Mouse (Mus musculus) heart, embryonic 13.5 days (tissue): Measurements from ENCODE around the gene Sppl2c. TPM values are rescaled to one million over a fixed set of nuclear protein-coding genes. Genes with fewer than 3 reads are reported as not detected.

Experiments
- ATAC-seq: fragments of 200-750 bp; cut with Nextera tagmentation; 2 replicates; pipeline ENCODE4 v1.8.0; 2017; ENCODE audit warnings: moderate TSS enrichment; ENCODE audit not compliant: insufficient number of reproducible peaks, low FRiP score, low TSS enrichment; ENCODE audit errors: extremely low read depth
- H3K27ac ChIP-seq: fragments of 300-500 bp; sonication (generic); replicated peaks from 2 replicates; pipeline ENCODE4 v1.5.1; 2015; ENCODE audit warnings: moderate library complexity, mild to moderate bottlenecking, inconsistent platforms
- H3K27me3 ChIP-seq: fragments of 300-500 bp; sonication (generic); replicated peaks from 2 replicates; pipeline ENCODE4 v1.6.1; 2015; ENCODE audit warnings: mild to moderate bottlenecking, inconsistent platforms
- H3K36me3 ChIP-seq: fragments of 300-500 bp; sonication (generic); 2 replicates; pipeline ENCODE4 v1.6.1; 2015; ENCODE audit warnings: mild to moderate bottlenecking, inconsistent platforms
- H3K4me1 ChIP-seq: fragments of 300-500 bp; sonication (generic); 2 replicates; pipeline ENCODE4 v1.6.1; 2015; ENCODE audit warnings: inconsistent platforms
- H3K4me2 ChIP-seq: fragments of 300-500 bp; sonication (generic); 2 replicates; pipeline ENCODE4 v1.6.1; 2015; ENCODE audit warnings: inconsistent platforms, mild to moderate bottlenecking, moderate library complexity
- H3K4me3 ChIP-seq: fragments of 300-500 bp; sonication (generic); 2 replicates; pipeline ENCODE4 v1.5.1; 2015; ENCODE audit warnings: moderate library complexity, mild to moderate bottlenecking, inconsistent platforms
- H3K9ac ChIP-seq: fragments of 300-500 bp; sonication (generic); 2 replicates; pipeline ENCODE4 v1.6.1; 2015; ENCODE audit warnings: inconsistent platforms, mild to moderate bottlenecking, moderate library complexity
- H3K9me3 ChIP-seq: fragments of 300-500 bp; sonication (generic); 2 replicates; pipeline ENCODE4 v1.6.1; 2016; ENCODE audit warnings: inconsistent platforms
- whole genome bisulfite sequencing: fragments of 180-500 bp; shearing (Covaris S2); methylation state at CpG from one replicate; pipeline ENCODE4 v1.1.7; 2015; ENCODE audit warnings: mixed read lengths; 5-methylcytosine and 5-hydroxymethylcytosine counted together
- polyA plus RNA-seq: library from polyadenylated mRNA; unstranded; fragments of >200 nt; fragmentation: Nextera tagmentation; extraction: Ambion mirVana; gene quantifications from 2 replicates; pipeline ENCODE4 v1.2.1, GENCODE M21; 2015

Gene Sppl2c
- not detected in 2 replicates for polyA plus RNA-seq

DNA sequence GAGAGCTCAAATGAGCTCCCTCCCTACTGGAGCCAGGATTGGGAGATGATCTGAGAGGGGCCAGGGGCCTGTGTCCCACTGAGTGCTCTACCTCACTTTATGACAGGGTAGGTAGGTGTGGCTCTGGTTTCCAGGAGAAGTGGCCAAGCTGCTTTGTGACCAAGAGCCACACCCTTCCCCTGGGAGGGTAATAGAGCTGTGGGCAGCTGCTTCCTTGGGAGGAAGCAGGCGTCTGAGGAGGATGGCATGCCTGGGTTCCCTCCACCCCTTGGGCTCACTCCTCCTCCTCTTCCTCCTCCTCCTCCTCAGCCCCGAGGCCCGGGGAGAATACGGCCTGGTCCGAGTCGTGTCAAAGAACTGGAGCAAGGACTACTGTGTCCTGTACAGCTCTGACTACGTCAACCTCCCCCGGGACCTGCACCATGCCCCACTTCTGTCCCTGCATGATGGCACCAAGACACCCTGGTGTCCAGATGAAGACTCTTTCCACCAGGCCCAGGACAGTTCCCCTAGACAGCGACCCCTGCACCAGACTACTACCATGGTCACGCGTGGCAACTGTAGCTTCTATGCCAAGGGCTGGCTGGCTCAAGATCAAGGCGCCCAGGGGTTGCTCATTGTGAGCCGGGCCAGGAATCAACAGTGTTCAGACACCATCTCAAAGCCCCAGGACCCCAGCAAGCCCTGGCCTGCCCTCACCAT, at the start of gene Sppl2c:
Sppl2c (plus strand) TSS at position 193 of the 702 bp plus-strand sequence.
- no peak within 1 kb of the TSS for H3K4me3 ChIP-seq
- no peaks in the 10 kb centered on the region for H3K4me1 ChIP-seq
- H3K9ac ChIP-seq = no peak within 1 kb of the TSS
- H3K36me3 ChIP-seq = no peaks in the 10 kb centered on the region
- no peaks in the 10 kb centered on the region for H3K27me3 ChIP-seq
- no peak within 1 kb of the TSS for H3K27ac ChIP-seq
- no peak for ATAC-seq
- no peak within 1 kb of the TSS for H3K4me2 ChIP-seq
- WGBS = 73% methylated on average over 13 of the region's 13 CpGs
- no peaks in the 10 kb centered on the region for H3K9me3 ChIP-seq

DNA sequence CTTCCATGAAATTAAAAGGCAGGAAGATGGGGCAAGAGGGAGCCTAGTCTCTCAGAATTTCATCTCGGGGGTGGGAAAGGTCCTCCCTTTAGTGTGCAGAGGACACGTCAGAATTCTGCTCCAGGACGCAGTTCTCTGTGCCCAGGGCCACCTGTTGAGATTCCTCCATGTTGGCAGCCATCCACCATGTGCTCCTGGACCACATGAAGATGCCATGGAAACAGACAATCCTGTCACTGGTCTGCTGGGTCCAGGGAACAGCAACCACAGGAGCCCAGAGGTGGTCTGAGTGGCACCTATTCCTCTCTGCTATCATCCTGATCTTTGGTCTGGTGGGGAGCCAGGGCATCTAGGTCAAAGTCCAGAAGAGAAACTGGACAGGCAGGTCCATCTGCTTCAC, 47.2 kb upstream of the Sppl2c start:
- peaks cover 88% of the 10 kb centered on the region for H3K27me3 ChIP-seq
- WGBS = 57% methylated on average over 3 of the region's 3 CpGs

DNA sequence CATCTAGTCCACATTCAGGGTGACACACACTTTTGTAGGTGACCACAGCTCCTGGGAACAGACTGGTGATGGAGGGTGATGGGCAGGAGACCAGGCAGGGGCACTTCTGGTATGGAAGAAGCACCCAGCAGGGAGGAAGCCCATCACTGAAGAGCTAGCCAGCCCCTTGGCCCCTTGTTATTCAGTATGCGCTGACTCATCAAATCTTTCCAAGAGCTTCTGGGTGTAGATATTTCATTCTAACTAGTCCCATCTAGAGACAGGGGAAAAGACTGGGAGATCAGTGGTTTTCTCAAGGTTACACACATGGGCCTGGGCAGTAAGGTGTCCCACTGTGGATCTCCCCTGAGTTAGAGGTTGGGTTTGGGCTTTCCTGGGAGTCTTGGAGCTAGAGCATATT, 41.2 kb upstream of the Sppl2c start:
- H3K27ac ChIP-seq = no peak overlapping the region
- no peak overlapping the region for H3K9ac ChIP-seq
- no peaks in the 10 kb centered on the region for H3K4me1 ChIP-seq
- no peaks in the 10 kb centered on the region for H3K9me3 ChIP-seq
- WGBS = 88% methylated on average over 1 of the region's 1 CpGs
- no peaks in the 10 kb centered on the region for H3K36me3 ChIP-seq
- H3K4me2 ChIP-seq = no peak overlapping the region
- peaks cover 53% of the 10 kb centered on the region for H3K27me3 ChIP-seq
- H3K4me3 ChIP-seq = no peak overlapping the region
- ATAC-seq = no peak

More for the DNA sequence above, 47.2 kb upstream of the Sppl2c start:
- Histone ChIP-seq H3K36me3 (no peaks in the 10 kb centered on the region), H3K4me2 (no peak overlapping the region), H3K4me1 (no peaks in the 10 kb centered on the region), H3K9me3 (no peaks in the 10 kb centered on the region), H3K27ac (no peak overlapping the region), H3K4me3 (no peak overlapping the region), H3K9ac (no peak overlapping the region)
- no peak for ATAC-seq

DNA sequence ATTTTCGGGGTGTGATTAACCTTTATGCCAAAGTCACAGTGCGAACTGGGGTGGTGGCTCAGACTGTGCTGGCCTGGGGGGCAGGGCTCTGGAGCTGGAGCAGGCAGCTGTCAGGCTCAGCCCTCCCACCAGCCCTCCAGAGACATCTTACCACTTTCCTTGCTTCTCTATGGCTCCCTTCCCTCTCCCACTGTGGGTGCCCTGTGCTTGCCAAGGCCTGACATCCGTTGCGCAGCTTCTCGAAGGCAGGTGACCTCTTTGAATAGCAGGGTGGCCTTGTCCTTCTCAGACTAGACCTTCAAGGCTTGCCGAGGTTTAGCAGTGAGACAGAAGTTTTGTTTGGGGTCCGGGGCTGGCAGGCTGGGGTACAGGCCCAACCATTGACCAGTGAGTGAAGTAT, 37.3 kb upstream of the Sppl2c start:
- H3K27ac ChIP-seq = no peak overlapping the region
- no peaks in the 10 kb centered on the region for H3K36me3 ChIP-seq
- no peaks in the 10 kb centered on the region for H3K4me1 ChIP-seq
- peaks cover 46% of the 10 kb centered on the region for H3K27me3 ChIP-seq
- H3K4me2 ChIP-seq = no peak overlapping the region
- H3K9me3 ChIP-seq = no peaks in the 10 kb centered on the region
- H3K9ac ChIP-seq = no peak overlapping the region
- no peak overlapping the region for H3K4me3 ChIP-seq
- ATAC-seq = no peak
- WGBS = 62% methylated on average over 7 of the region's 7 CpGs

DNA sequence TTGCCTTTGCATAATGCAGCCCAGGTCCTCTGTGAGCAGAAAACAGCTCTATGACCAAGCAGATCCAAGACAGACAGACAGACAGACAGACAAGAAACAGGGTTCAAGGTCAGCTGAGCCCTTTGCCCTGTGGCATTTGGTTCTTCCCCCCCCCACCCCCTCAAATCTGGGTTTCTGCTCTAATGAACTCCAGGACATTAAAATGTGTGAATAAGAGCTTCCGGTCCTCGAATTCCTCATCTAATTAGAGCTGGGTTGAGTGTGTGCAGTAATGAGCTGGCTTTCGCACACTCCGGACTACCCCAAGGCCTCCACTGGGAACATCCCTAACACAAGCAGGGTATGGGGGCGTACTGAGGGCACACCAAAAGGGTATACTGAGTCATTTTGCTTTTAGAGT, 35.2 kb upstream of the Sppl2c start:
- 75% methylated on average over 5 of the region's 5 CpGs for WGBS
- no peak overlapping the region for H3K4me2 ChIP-seq
- no peaks in the 10 kb centered on the region for H3K4me1 ChIP-seq
- H3K27me3 ChIP-seq = peaks cover 62% of the 10 kb centered on the region
- H3K27ac ChIP-seq = no peak overlapping the region
- ATAC-seq = no peak
- no peaks in the 10 kb centered on the region for H3K36me3 ChIP-seq
- no peaks in the 10 kb centered on the region for H3K9me3 ChIP-seq
- no peak overlapping the region for H3K4me3 ChIP-seq
- no peak overlapping the region for H3K9ac ChIP-seq

DNA sequence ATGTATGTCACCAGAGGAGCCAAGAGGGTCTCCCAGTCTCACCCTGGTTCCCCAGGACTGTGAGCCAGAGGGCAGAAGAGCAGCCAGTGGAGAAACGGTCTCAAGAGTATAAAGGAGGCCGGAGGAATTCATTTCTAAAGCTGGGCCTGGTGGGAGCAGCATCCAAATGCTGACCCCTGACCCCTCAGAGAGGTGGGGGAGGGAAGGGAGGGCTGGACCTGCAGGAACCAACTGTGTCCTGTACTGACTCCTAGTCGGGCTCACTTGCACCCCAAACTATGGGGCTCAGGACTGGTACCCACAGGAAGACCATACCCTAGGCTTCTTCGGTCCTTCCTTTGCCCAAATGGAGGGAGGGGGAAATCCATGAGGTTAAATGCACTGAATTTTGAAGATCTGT, 31.8 kb upstream of the Sppl2c start:
- no peak overlapping the region for H3K9ac ChIP-seq
- peaks cover 78% of the 10 kb centered on the region for H3K27me3 ChIP-seq
- no peaks in the 10 kb centered on the region for H3K9me3 ChIP-seq
- no peak for ATAC-seq
- WGBS = 63% methylated on average over 4 of the region's 4 CpGs
- no peak overlapping the region for H3K4me3 ChIP-seq
- no peak overlapping the region for H3K27ac ChIP-seq
- H3K36me3 ChIP-seq = no peaks in the 10 kb centered on the region
- peaks cover 12% of the 10 kb centered on the region for H3K4me1 ChIP-seq
- no peak overlapping the region for H3K4me2 ChIP-seq

DNA sequence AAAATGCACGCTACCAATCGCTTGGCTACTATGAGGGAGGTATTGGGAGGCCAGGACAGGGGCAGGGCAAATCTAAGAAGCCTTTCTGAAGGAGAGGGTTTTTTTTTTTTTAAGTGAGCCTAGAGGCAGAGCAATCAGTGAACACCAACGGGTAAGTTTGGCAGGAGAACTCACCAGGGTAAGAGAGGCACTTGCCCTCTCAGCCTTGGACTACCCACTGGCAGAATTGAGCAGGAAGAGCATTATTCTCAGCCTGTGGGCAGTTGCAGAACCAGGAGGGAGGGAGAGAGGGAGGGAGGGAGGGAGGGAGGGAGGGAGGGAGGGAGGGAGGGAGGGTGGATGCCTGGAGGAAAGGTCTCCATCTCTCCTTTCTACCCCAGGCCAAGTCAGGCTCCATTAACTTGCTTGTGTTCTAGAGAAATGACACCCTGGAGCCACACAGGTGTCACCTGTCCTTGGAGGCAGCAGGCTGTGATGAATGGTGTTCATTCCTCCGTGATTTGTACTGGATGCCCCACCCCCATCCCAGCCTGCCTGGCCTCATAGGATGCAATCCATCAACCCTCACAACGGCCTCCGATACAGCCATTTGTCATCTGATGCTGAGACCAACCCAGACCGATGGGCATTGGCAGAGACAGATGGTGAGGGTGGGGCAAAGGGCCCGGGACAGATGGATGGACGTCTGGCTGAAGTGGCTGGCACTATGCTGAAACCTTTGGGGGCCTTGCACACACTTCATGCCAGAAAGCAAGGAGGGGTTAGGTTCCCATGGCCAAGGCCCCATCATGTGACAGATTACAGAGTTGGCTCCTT, 31.1 kb upstream of the Sppl2c start:
- peaks cover 12% of the 10 kb centered on the region for H3K4me1 ChIP-seq
- no peaks in the 10 kb centered on the region for H3K36me3 ChIP-seq
- H3K27ac ChIP-seq = no peak overlapping the region
- no peak overlapping the region for H3K9ac ChIP-seq
- no peaks in the 10 kb centered on the region for H3K9me3 ChIP-seq
- H3K4me3 ChIP-seq = no peak overlapping the region
- H3K27me3 ChIP-seq = peaks cover 80% of the 10 kb centered on the region
- WGBS = 51% methylated on average over 9 of the region's 9 CpGs
- no peak for ATAC-seq
- no peak overlapping the region for H3K4me2 ChIP-seq

DNA sequence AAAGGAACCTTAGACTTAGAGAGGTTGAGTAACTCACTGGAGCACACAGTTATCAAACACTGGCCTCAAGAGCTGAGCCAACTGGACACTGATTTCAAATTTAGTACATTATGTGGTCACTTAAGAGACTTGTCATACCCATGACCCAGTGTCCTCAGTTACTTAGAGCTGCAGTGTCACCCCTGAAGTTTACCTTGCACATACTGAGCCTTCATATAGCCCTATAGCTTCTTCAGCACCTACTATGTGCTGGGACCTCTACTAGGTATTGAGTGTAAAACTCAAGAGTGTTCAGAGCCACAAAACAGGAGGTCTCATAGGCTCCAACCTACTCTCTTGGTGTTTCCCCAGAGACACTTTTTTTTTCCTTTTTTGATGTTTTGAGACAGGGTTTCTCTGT, 30.2 kb upstream of the Sppl2c start:
- Histone ChIP-seq H3K4me2 (no peak overlapping the region), H3K4me1 (peaks cover 12% of the 10 kb centered on the region), H3K27me3 (peaks cover 76% of the 10 kb centered on the region), H3K27ac (no peak overlapping the region), H3K4me3 (no peak overlapping the region), H3K9ac (no peak overlapping the region), H3K9me3 (no peaks in the 10 kb centered on the region), H3K36me3 (no peaks in the 10 kb centered on the region)
- ATAC-seq = no peak

DNA sequence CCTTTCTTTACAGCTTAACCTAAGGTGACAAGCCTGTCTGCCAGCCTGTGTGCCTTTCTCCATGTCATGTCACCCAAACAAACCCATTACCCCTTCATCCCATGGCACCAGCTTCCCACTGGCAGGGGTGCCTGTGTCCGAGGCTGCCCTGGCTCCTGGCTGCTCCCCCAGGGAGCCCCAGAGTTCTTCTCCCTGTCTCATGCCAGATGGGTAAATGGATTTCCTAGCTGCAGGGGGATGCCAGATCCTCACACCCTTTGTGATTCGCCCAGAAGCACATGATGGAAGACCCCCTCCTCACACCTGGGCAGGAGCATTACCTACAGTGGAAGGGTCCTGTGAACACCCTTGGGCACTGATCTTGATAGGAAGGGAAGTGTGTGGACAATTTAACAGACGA, 29.7 kb upstream of the Sppl2c start:
- 37% methylated on average over 3 of the region's 3 CpGs for WGBS
- H3K36me3 ChIP-seq = no peaks in the 10 kb centered on the region
- no peak for ATAC-seq
- peaks cover 73% of the 10 kb centered on the region for H3K27me3 ChIP-seq
- no peak overlapping the region for H3K4me3 ChIP-seq
- H3K9ac ChIP-seq = no peak overlapping the region
- H3K4me1 ChIP-seq = peaks cover 12% of the 10 kb centered on the region
- H3K9me3 ChIP-seq = no peaks in the 10 kb centered on the region
- no peak overlapping the region for H3K4me2 ChIP-seq
- H3K27ac ChIP-seq = no peak overlapping the region

DNA sequence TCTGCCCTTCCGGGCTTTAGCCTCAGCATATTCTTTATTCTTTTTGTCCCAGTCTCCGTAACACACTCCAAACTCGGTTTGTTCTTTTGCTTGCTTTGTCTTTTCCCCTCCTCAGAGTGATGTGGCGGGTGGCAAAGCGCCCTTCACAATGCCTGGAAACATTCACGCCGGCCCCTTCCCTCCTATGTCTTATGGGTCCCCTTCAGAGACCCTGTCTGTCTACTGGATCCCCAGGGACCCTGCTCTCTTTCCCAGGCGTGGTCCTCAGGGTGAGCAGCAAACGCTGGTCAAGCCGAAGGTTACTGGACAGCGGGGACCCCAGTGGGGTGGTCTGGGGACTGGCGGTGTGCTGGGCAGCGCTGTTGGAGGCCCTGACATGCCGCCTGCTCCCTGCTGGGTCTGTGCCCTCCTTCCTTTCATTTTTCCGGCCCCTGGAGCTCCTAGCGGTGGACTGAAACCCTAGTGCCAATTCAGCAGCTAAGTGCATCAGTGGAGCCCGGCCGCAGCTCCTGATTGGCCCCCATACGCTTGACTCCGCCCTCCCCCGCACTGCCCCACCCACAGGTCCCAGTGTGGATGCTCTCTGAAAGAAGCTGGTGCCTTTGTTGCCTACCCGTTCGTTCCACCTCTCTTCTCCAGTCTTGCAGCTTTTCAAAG, 28.4 kb upstream of the Sppl2c start:
- Histone ChIP-seq H3K27ac (no peak overlapping the region), H3K9me3 (no peaks in the 10 kb centered on the region), H3K4me2 (peak overlapping the region; percentile 64), H3K36me3 (no peaks in the 10 kb centered on the region), H3K4me1 (peaks cover 12% of the 10 kb centered on the region), H3K9ac (peak overlapping the region; percentile 20; the same call in 1 of the 2 replicates), H3K4me3 (peak overlapping the region; percentile 37), H3K27me3 (peaks cover 69% of the 10 kb centered on the region)
- ATAC-seq = no peak
- WGBS = 6% methylated on average over 23 of the region's 23 CpGs

DNA sequence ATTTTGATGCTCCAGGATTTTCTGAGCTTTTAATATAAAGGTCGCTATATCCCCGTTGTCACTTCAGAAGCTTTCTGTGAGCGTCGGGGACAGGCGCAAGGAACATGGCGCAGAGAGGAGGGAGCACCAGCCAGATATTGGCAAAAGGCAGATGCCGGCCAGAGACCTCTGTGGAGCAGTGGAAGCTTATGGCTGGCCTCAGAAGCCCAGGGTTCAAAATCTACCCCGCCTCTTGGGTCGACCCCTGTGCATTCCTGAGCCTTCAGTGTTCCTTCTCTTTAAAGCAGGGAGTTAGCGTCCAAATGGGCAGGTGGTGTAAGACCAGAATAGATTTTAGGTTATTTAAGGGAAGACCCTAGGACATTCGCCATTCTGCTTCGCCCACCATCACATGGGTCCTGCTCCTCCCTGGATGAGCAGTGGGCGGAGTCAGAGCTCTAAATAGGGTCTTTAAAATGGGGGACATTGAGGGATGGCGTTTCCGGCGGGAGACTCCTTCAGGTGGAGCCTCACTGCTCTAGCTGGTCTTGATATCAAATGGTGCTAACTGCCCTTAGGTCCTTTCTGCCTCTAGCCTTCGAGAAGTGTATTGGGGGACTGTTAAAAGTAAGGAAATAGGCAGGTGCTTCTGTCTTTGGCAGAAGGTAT, 27.7 kb upstream of the Sppl2c start:
- no peak for ATAC-seq
- Histone ChIP-seq H3K4me3 (peak overlapping the region; percentile 37), H3K27me3 (peaks cover 67% of the 10 kb centered on the region), H3K9ac (no peak overlapping the region), H3K27ac (no peak overlapping the region), H3K4me1 (peaks cover 12% of the 10 kb centered on the region), H3K9me3 (no peaks in the 10 kb centered on the region), H3K4me2 (peak overlapping the region; percentile 64), H3K36me3 (no peaks in the 10 kb centered on the region)
- WGBS = 9% methylated on average over 17 of the region's 17 CpGs
